In genomic region chr13:45553674-45554073, GRCm38 (mm10) we compare ENCODE assay signal across 12 mouse cellular contexts. TPM values are rescaled to one million over a fixed set of nuclear protein-coding genes. Genes with fewer than 3 reads are reported as not detected.
DNase-seq lines count a peak whose midpoint lies in the region; ATAC-seq lines count a peak whose summit lies in the region.
"Had no signal": no experiment of that assay in that cellular context is flagged by ENCODE, and none has a peak within 500 bp of the region (broad histone marks: within the 10 kb centered on the region; RNA-seq: fewer than 3 reads in every experiment).

No protein-coding gene starts in this region.

- no peak for DNase-seq in heart, postnatal 36 days
- DNase-seq in liver, embryonic 11.5 days (ENCODE audit: low spot score) = no peak
- no peak for DNase-seq in liver
- peak; percentile 31 to 60 for DNase-seq in kidney, adult 8-10 months
- no peak for DNase-seq in layer of hippocampus, adult 9-11 months
- DNase-seq in natural killer cell, adult 2 months (ENCODE audit: low spot score in 2 of 2) = no peak
- DNase-seq: cerebellum, adult 11 months; thymus, adult 18-20 months had no signal

- peak overlapping the region; percentile 80 for H3K27ac ChIP-seq in heart, embryonic 14.5 days (replicated peaks in 1 of 2; ENCODE audit: control insufficient read depth in 1 of 2, insufficient read depth in 1 of 2, low read depth in 2 of 2, low read length in 2 of 2)
- H3K27ac ChIP-seq in liver, embryonic 11.5 days (ENCODE audit: low read depth, low read length) = no peak overlapping the region
- H3K27ac ChIP-seq in liver, embryonic 12.5 days = peak overlapping the region; percentile 20; the same call in 1 of the 2 replicates
- H3K27ac ChIP-seq: hindbrain, embryonic 10.5 days; layer of hippocampus, adult 2 months had no signal

- H3K4me2 ChIP-seq in heart, embryonic 14.5 days (ENCODE audit: low read length) = peak overlapping the region; percentile 30
- H3K4me2 ChIP-seq in liver, embryonic 11.5 days = no peak overlapping the region
- H3K4me2 ChIP-seq in liver, embryonic 12.5 days = no peak overlapping the region

- intact Hi-C loops in heart, postnatal 36 days (cut with DNase I) = no loop called here

- ATAC-seq in heart, embryonic 14.5 days (ENCODE audit: insufficient number of reproducible peaks, insufficient read depth, low FRiP score, low read depth) = peak; percentile 57; the same call in 1 of the 2 replicates
- ATAC-seq in liver, embryonic 11.5 days (replicated peaks; ENCODE audit: low FRiP score) = no peak
- no peak for ATAC-seq in liver, embryonic 12.5 days

- peaks cover 23% of the 10 kb centered on the region for H3K36me3 ChIP-seq in heart, embryonic 14.5 days (ENCODE audit: control insufficient read depth, insufficient read depth, low read length)
- peaks cover 5% of the 10 kb centered on the region; the same call in 1 of the 2 replicates for H3K36me3 ChIP-seq in liver, embryonic 11.5 days (ENCODE audit: control insufficient read depth, insufficient read depth, low read length)
- peaks cover 31% of the 10 kb centered on the region for H3K36me3 ChIP-seq in liver, embryonic 12.5 days
- H3K36me3 ChIP-seq: hindbrain, embryonic 10.5 days had no signal

- H3K9ac ChIP-seq in heart, embryonic 14.5 days (ENCODE audit: low read length) = peak overlapping the region; percentile 30
- peak overlapping the region; percentile 6; the same call in 1 of the 2 replicates for H3K9ac ChIP-seq in liver, embryonic 11.5 days (ENCODE audit: low read depth, low read length)
- no peak overlapping the region for H3K9ac ChIP-seq in liver, embryonic 12.5 days

- no peak overlapping the region for H3K4me3 ChIP-seq in heart, embryonic 14.5 days (ENCODE audit: control insufficient read depth in 1 of 2, insufficient read depth in 1 of 2, low read depth in 1 of 2, low read length in 2 of 2)
- no peak overlapping the region for H3K4me3 ChIP-seq in liver, embryonic 11.5 days (ENCODE audit: low read depth, low read length)
- H3K4me3 ChIP-seq in liver, embryonic 12.5 days = no peak overlapping the region
- H3K4me3 ChIP-seq: hindbrain, embryonic 10.5 days; layer of hippocampus, adult 2 months had no signal

- H3K9me3 ChIP-seq in heart, embryonic 14.5 days (ENCODE audit: control insufficient read depth, low read length) = no peaks in the 10 kb centered on the region
- H3K9me3 ChIP-seq in liver, embryonic 11.5 days (ENCODE audit: control insufficient read depth, low read length) = no peaks in the 10 kb centered on the region
- H3K9me3 ChIP-seq in liver, embryonic 12.5 days (replicated peaks) = no peaks in the 10 kb centered on the region
- H3K9me3 ChIP-seq: hindbrain, embryonic 10.5 days had no signal

- WGBS in heart, embryonic 14.5 days = 22% methylated on average over 7 of the region's 7 CpGs
- 84% methylated on average over 7 of the region's 7 CpGs for WGBS in liver, embryonic 11.5 days
- WGBS in liver, embryonic 12.5 days (ENCODE audit: insufficient replicate concordance) = 83% methylated on average over 7 of the region's 7 CpGs

- H3K4me1 ChIP-seq in heart, embryonic 14.5 days (ENCODE audit: control insufficient read depth in 2 of 2, insufficient read depth in 2 of 2, low read length in 2 of 2) = peaks cover 13 to 25% of the 10 kb centered on the region in 2 experiments
- peaks cover 5% of the 10 kb centered on the region for H3K4me1 ChIP-seq in liver, embryonic 11.5 days (replicated peaks; ENCODE audit: control insufficient read depth, insufficient read depth, low read length)
- H3K4me1 ChIP-seq in liver, embryonic 12.5 days = peaks cover 27% of the 10 kb centered on the region

- no peaks in the 10 kb centered on the region for H3K27me3 ChIP-seq in heart, embryonic 14.5 days (ENCODE audit: control insufficient read depth, insufficient read depth, low read length)
- H3K27me3 ChIP-seq in liver, embryonic 11.5 days (replicated peaks; ENCODE audit: control insufficient read depth, insufficient read depth, low read length) = no peaks in the 10 kb centered on the region
- H3K27me3 ChIP-seq in liver, embryonic 12.5 days (replicated peaks) = no peaks in the 10 kb centered on the region

RNA-seq across cellular contexts. Expression of gene Gmpr, which starts 46.4 kb away (rescaled TPM):
- 202 and 210 TPM in 2 replicates for polyA plus RNA-seq in heart, embryonic 14.5 days (2014; fragmentation: Nextera tagmentation; extraction: Ambion mirVana)
- total RNA-seq in heart, postnatal 36 days (2021) = 100 to 1,000 TPM; 174 to 188 TPM
- 200 and 221 TPM in 2 replicates for polyA plus RNA-seq in liver, embryonic 11.5 days (2014; fragmentation: Nextera tagmentation; extraction: Ambion mirVana)
- polyA plus RNA-seq in liver, embryonic 12.5 days (2016; fragmentation: Nextera tagmentation; extraction: Ambion mirVana) = 364 and 366 TPM in 2 replicates

Comparison
In these comparisons a context has a peak if more than half of its experiments do, and no peak if none do; other contexts are left out.
1. DNase-seq: peak in kidney, adult 8-10 months (2 of 2); none in heart, postnatal 36 days (0 of 2), liver, embryonic 11.5 days (single experiment), liver (single experiment), layer of hippocampus, adult 9-11 months (single experiment) and natural killer cell, adult 2 months (0 of 2).